Mouse (Mus musculus): ENCODE measurements at regions not wholly inside any gene's neighbourhood (a gene's known extent, or its start where the extent isn't known, plus 50 kb on each side); places are given as distances from the start of the nearest gene placed in this dataset.

DNA sequence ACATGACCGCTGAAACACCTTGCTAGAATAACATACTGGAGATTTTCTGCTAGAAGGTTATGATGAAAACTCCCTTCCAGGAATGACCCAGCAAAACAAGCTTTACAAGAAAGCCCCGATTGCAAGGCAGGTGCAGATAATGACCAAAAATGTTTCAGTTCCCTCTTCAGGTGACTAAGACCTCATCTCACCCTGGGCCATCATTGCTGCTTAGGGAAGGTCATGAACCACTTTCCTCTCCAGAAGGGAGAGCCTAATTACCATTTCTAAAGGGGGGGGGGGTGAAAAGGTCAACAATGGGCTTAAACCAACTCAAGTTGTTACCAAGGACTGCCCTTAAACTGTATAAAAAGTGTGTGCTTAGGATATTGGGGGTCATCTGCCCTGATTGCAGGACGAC, 59.8 kb upstream of the Speer4c start:
- 44% methylated on average over 3 of the region's 3 CpGs for WGBS
- Histone ChIP-seq H3K4me1 (replicated peaks; ENCODE audit: control insufficient read depth, insufficient read depth, low read length) (no peaks in the 10 kb centered on the region), H3K9ac (ENCODE audit: low read depth, low read length) (no peak overlapping the region), H3K27me3 (replicated peaks; ENCODE audit: control insufficient read depth, insufficient read depth, low read length) (no peaks in the 10 kb centered on the region), H3K27ac (ENCODE audit: low read depth, low read length) (no peak overlapping the region), H3K9me3 (ENCODE audit: control insufficient read depth) (no peaks in the 10 kb centered on the region), H3K4me3 (ENCODE audit: low read depth, low read length) (no peak overlapping the region), H3K4me2 (replicated peaks; ENCODE audit: low read depth) (no peak overlapping the region), H3K36me3 (ENCODE audit: control insufficient read depth, insufficient read depth) (no peaks in the 10 kb centered on the region)
- no peak for ATAC-seq
- TF ChIP-seq CTCF (IDR thresholded peaks at IDR 0.05; ENCODE audit: low read depth), result no peak

- Histone ChIP-seq H3K4me2 (replicated peaks; ENCODE audit: low read depth) (no peak overlapping the region), H3K27me3 (replicated peaks; ENCODE audit: control insufficient read depth, insufficient read depth, low read length) (no peaks in the 10 kb centered on the region), H3K4me3 (ENCODE audit: low read depth, low read length) (no peak overlapping the region), H3K27ac (ENCODE audit: low read depth, low read length) (no peak overlapping the region), H3K36me3 (ENCODE audit: control insufficient read depth, insufficient read depth) (no peaks in the 10 kb centered on the region), H3K9ac (ENCODE audit: low read depth, low read length) (no peak overlapping the region), H3K4me1 (replicated peaks; ENCODE audit: control insufficient read depth, insufficient read depth, low read length) (no peaks in the 10 kb centered on the region), H3K9me3 (ENCODE audit: control insufficient read depth) (no peaks in the 10 kb centered on the region)
- no peak for ATAC-seq
- WGBS, result 45% methylated on average over 3 of the region's 3 CpGs
- no peak for TF ChIP-seq CTCF (IDR thresholded peaks at IDR 0.05; ENCODE audit: low read depth)
Observed at GRCm38 (mm10) chr5:15774567-15774966, 60.5 kb upstream of the Speer4c start.

- no peak overlapping the region for H3K4me2 ChIP-seq (replicated peaks; ENCODE audit: low read depth)
- no peaks in the 10 kb centered on the region for H3K36me3 ChIP-seq (ENCODE audit: control insufficient read depth, insufficient read depth)
- WGBS, result 70% methylated on average over 3 of the region's 3 CpGs
- no peaks in the 10 kb centered on the region for H3K9me3 ChIP-seq (ENCODE audit: control insufficient read depth)
- H3K27me3 ChIP-seq (replicated peaks; ENCODE audit: control insufficient read depth, insufficient read depth, low read length), result no peaks in the 10 kb centered on the region
- no peak for TF ChIP-seq CTCF (IDR thresholded peaks at IDR 0.05; ENCODE audit: low read depth)
- no peak overlapping the region for H3K27ac ChIP-seq (ENCODE audit: low read depth, low read length)
- no peak overlapping the region for H3K9ac ChIP-seq (ENCODE audit: low read depth, low read length)
- H3K4me3 ChIP-seq (ENCODE audit: low read depth, low read length), result no peak overlapping the region
- H3K4me1 ChIP-seq (replicated peaks; ENCODE audit: control insufficient read depth, insufficient read depth, low read length), result no peaks in the 10 kb centered on the region
- ATAC-seq, result no peak
Observed at GRCm38 (mm10) chr5:15776106-15776505, 62.0 kb upstream of the Speer4c start.

DNA sequence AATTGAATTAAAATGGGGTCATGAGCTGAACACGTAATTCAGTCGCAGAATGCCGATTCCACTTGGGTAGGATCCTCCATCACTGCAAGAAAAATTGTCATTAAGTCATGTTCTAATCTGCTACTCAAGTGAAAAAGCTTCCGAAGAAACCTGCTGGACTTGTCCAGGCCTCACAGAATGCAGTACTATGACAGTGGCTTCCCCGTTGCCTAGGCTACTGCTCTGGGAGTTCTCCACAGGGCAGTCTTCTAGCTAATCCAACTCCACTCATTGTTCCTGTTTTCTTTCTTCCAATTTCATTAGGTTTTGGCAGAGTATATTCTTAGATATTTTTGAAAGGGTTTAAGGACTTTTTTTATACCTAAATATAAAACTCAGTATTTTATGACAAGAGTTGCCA, 89.5 kb upstream of the Speer4c start:
- H3K4me1 ChIP-seq (replicated peaks; ENCODE audit: control insufficient read depth, insufficient read depth, low read length), result no peaks in the 10 kb centered on the region
- H3K4me2 ChIP-seq (replicated peaks; ENCODE audit: low read depth), result no peak overlapping the region
- H3K27ac ChIP-seq (ENCODE audit: low read depth, low read length), result no peak overlapping the region
- 79% methylated on average over 5 of the region's 5 CpGs for WGBS
- no peaks in the 10 kb centered on the region for H3K27me3 ChIP-seq (replicated peaks; ENCODE audit: control insufficient read depth, insufficient read depth, low read length)
- no peak overlapping the region for H3K4me3 ChIP-seq (ENCODE audit: low read depth, low read length)
- H3K36me3 ChIP-seq (ENCODE audit: control insufficient read depth, insufficient read depth), result no peaks in the 10 kb centered on the region
- H3K9me3 ChIP-seq (ENCODE audit: control insufficient read depth), result no peaks in the 10 kb centered on the region
- no peak overlapping the region for H3K9ac ChIP-seq (ENCODE audit: low read depth, low read length)
- no peak for ATAC-seq
- TF ChIP-seq CTCF (IDR thresholded peaks at IDR 0.05; ENCODE audit: low read depth), result no peak

DNA sequence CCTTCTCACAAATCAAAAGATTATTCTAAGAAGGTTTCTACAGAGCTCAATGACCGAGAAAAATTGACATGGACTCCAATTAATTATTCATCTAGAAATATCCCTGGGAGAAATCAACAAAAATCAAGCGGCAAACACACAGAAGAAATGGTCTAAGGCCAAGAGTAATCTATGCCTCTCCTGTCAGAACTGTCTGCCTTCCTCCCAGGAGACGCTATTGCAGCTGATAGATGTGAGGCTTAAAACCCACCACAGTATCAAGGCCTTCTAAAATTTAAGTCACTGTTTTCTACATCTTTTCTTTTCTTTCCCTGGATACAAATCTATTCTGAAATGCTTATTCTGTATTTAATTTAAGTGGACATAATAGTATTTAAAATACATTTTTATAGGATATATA, 102.8 kb upstream of the Speer4c start:
- WGBS, result 80% methylated on average over 3 of the region's 3 CpGs
- Histone ChIP-seq H3K4me1 (replicated peaks; ENCODE audit: control insufficient read depth, insufficient read depth, low read length) (no peaks in the 10 kb centered on the region), H3K4me2 (replicated peaks; ENCODE audit: low read depth) (no peak overlapping the region), H3K9ac (ENCODE audit: low read depth, low read length) (no peak overlapping the region), H3K4me3 (ENCODE audit: low read depth, low read length) (no peak overlapping the region), H3K27me3 (replicated peaks; ENCODE audit: control insufficient read depth, insufficient read depth, low read length) (no peaks in the 10 kb centered on the region), H3K36me3 (ENCODE audit: control insufficient read depth, insufficient read depth) (no peaks in the 10 kb centered on the region), H3K9me3 (ENCODE audit: control insufficient read depth) (no peaks in the 10 kb centered on the region), H3K27ac (ENCODE audit: low read depth, low read length) (no peak overlapping the region)
- ATAC-seq, result no peak
- no peak for TF ChIP-seq CTCF (IDR thresholded peaks at IDR 0.05; ENCODE audit: low read depth)

- Histone ChIP-seq H3K4me3 (ENCODE audit: low read depth, low read length) (no peak overlapping the region), H3K27me3 (replicated peaks; ENCODE audit: control insufficient read depth, insufficient read depth, low read length) (no peaks in the 10 kb centered on the region), H3K9me3 (ENCODE audit: control insufficient read depth) (no peaks in the 10 kb centered on the region), H3K36me3 (ENCODE audit: control insufficient read depth, insufficient read depth) (no peaks in the 10 kb centered on the region), H3K27ac (ENCODE audit: low read depth, low read length) (no peak overlapping the region), H3K4me2 (replicated peaks; ENCODE audit: low read depth) (no peak overlapping the region), H3K4me1 (replicated peaks; ENCODE audit: control insufficient read depth, insufficient read depth, low read length) (no peaks in the 10 kb centered on the region), H3K9ac (ENCODE audit: low read depth, low read length) (no peak overlapping the region)
- WGBS, result 46% methylated on average over 3 of the region's 3 CpGs
- no peak for ATAC-seq
- no peak for TF ChIP-seq CTCF (IDR thresholded peaks at IDR 0.05; ENCODE audit: low read depth)
Observed at GRCm38 (mm10) chr5:15817366-15817765, 103.3 kb upstream of the Speer4c start.

GRCm38 (mm10) chr5:15822989-15823388, 108.9 kb upstream of the Speer4c start:
- no peak overlapping the region for H3K9ac ChIP-seq (ENCODE audit: low read depth, low read length)
- no peak overlapping the region for H3K4me2 ChIP-seq (replicated peaks; ENCODE audit: low read depth)

More at GRCm38 (mm10) chr5:15822989-15823388, 108.9 kb upstream of the Speer4c start:
- no peaks in the 10 kb centered on the region for H3K4me1 ChIP-seq (replicated peaks; ENCODE audit: control insufficient read depth, insufficient read depth, low read length)
- WGBS, result 87% methylated on average over 3 of the region's 3 CpGs
- TF ChIP-seq CTCF (IDR thresholded peaks at IDR 0.05; ENCODE audit: low read depth), result no peak
- H3K36me3 ChIP-seq (ENCODE audit: control insufficient read depth, insufficient read depth), result no peaks in the 10 kb centered on the region
- no peak overlapping the region for H3K27ac ChIP-seq (ENCODE audit: low read depth, low read length)
- no peak overlapping the region for H3K4me3 ChIP-seq (ENCODE audit: low read depth, low read length)
- no peaks in the 10 kb centered on the region for H3K27me3 ChIP-seq (replicated peaks; ENCODE audit: control insufficient read depth, insufficient read depth, low read length)
- H3K9me3 ChIP-seq (ENCODE audit: control insufficient read depth), result no peaks in the 10 kb centered on the region
- no peak for ATAC-seq
